Mouse (Mus musculus): Measurements from ENCODE around the gene Shh.

DNA sequence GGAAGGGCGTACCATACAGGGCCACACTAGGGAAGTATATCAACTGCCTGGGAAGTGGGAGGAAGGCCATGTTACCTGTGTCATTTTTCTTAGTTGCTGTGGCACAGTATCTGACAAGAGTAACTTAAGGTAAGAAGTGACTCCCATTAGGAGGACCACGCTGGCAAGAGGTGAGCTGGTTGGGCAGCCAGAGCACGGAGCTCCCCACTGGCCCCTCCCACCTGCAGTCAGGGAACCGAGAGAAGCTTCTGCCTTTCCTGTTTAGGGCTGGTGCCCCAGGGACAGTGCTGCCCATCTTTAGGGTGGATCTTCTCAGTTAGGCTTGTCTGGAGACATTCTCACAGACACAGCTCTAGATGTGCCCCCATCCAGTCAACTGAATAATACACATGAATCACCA, 43.3 kb downstream of the Shh start:
- no peak for TF ChIP-seq CTCF (IDR thresholded peaks at IDR 0.05; ENCODE audit: control insufficient read depth, insufficient read depth, insufficient replicate concordance, low read depth, low read length)
- TF ChIP-seq POLR2A (IDR thresholded peaks at IDR 0.05; ENCODE audit: control insufficient read depth, low read depth, low read length) = no peak

Data from testis, adult 2 months (tissue).